Mouse (Mus musculus): ENCODE measurements around the gene Trpv6. TPM values are rescaled to one million over a fixed set of nuclear protein-coding genes. Genes with fewer than 3 reads are reported as not detected.

Trpv6 gene
- total RNA-seq, 2 experiments from 2014 or later: not detected

GRCm38 (mm10) chr6:41628180-41628579 is 8.0 kb downstream of the Trpv6 start:
- no peak for ATAC-seq (replicated peaks; ENCODE audit: poor library complexity, severe bottlenecking)

- ATAC-seq (replicated peaks; ENCODE audit: poor library complexity, severe bottlenecking): peak; percentile 82
These were observed 13.5 kb downstream of the Trpv6 start for GRCm38 (mm10) chr6:41622661-41623060.

GRCm38 (mm10) chr6:41621241-41621990 is 14.8 kb downstream of the Trpv6 start:
- ATAC-seq (replicated peaks; ENCODE audit: poor library complexity, severe bottlenecking): no peak

- ATAC-seq (replicated peaks; ENCODE audit: poor library complexity, severe bottlenecking): no peak
These were observed 15.9 kb downstream of the Trpv6 start for GRCm38 (mm10) chr6:41620173-41620798.

- no peak for ATAC-seq (replicated peaks; ENCODE audit: poor library complexity, severe bottlenecking)
These were observed 28.6 kb downstream of the Trpv6 start for GRCm38 (mm10) chr6:41607637-41608036.

GRCm38 (mm10) chr6:41606214-41606613 is 30.0 kb downstream of the Trpv6 start:
- peak; percentile 61 for ATAC-seq (replicated peaks; ENCODE audit: poor library complexity, severe bottlenecking)

- ATAC-seq (replicated peaks; ENCODE audit: poor library complexity, severe bottlenecking): no peak
These were observed 30.5 kb downstream of the Trpv6 start for GRCm38 (mm10) chr6:41605794-41606104.

- peak; percentile 81 for ATAC-seq (replicated peaks; ENCODE audit: poor library complexity, severe bottlenecking)
These were observed 31.0 kb downstream of the Trpv6 start, which contains the start of gene Ephb6 for GRCm38 (mm10) chr6:41605061-41605793. TSS of gene Ephb6 (plus strand) at chr6:41605482.

- peak; percentile 48 for ATAC-seq (replicated peaks; ENCODE audit: poor library complexity, severe bottlenecking)
These were observed 31.7 kb downstream of the Trpv6 start for GRCm38 (mm10) chr6:41604401-41605050.

- no peak for ATAC-seq (replicated peaks; ENCODE audit: poor library complexity, severe bottlenecking)
These were observed 54.0 kb downstream of the Trpv6 start for GRCm38 (mm10) chr6:41582189-41582588.

- no peak for ATAC-seq (replicated peaks; ENCODE audit: poor library complexity, severe bottlenecking)
These were observed 54.9 kb downstream of the Trpv6 start for GRCm38 (mm10) chr6:41581295-41581694.

- ATAC-seq (replicated peaks; ENCODE audit: poor library complexity, severe bottlenecking): no peak
These were observed 58.9 kb downstream of the Trpv6 start for GRCm38 (mm10) chr6:41577297-41577696.

GRCm38 (mm10) chr6:41576526-41577097 is 59.6 kb downstream of the Trpv6 start:
- ATAC-seq (replicated peaks; ENCODE audit: poor library complexity, severe bottlenecking): no peak

Other genes starting within 250 kb of the Trpv6 start
- not detected in 2 replicates for gene Gm5771, start 244.0 kb downstream of the Trpv6 start, total RNA-seq (2014; fragmentation: Nextera tagmentation)
- not detected in 2 replicates for gene Gm5771, start 244.0 kb downstream of the Trpv6 start, total RNA-seq (2017)
- gene Gm10334, start 190.3 kb downstream of the Trpv6 start, total RNA-seq (2014; fragmentation: Nextera tagmentation): not detected in 2 replicates
- gene Gm10334, start 190.3 kb downstream of the Trpv6 start, total RNA-seq (2017): not detected in 2 replicates
- not detected in 2 replicates for gene Prss1, start 177.5 kb downstream of the Trpv6 start, total RNA-seq (2014; fragmentation: Nextera tagmentation)
- not detected in 2 replicates for gene Prss1, start 177.5 kb downstream of the Trpv6 start, total RNA-seq (2017)
- gene Prss2, start 114.6 kb downstream of the Trpv6 start, total RNA-seq (2014; fragmentation: Nextera tagmentation): not detected in 2 replicates
- not detected in 2 replicates for gene Prss2, start 114.6 kb downstream of the Trpv6 start, total RNA-seq (2017)
- gene Ephb6, start 30.9 kb downstream of the Trpv6 start, total RNA-seq (2014; fragmentation: Nextera tagmentation): 0.09 and 1.7 TPM in 2 replicates
- 1.2 and 5.4 TPM in 2 replicates for gene Ephb6, start 30.9 kb downstream of the Trpv6 start, total RNA-seq (2017)
- gene Trpv5, start 44.4 kb upstream of the Trpv6 start, total RNA-seq (2014; fragmentation: Nextera tagmentation): not detected in 2 replicates
- not detected in 2 replicates for gene Trpv5, start 44.4 kb upstream of the Trpv6 start, total RNA-seq (2017)
- not detected in 2 replicates for gene Llcfc1, start 48.0 kb upstream of the Trpv6 start, total RNA-seq (2014; fragmentation: Nextera tagmentation)
- not detected in 2 replicates for gene Llcfc1, start 48.0 kb upstream of the Trpv6 start, total RNA-seq (2017)
- gene Kel, start 67.9 kb upstream of the Trpv6 start, total RNA-seq (2014; fragmentation: Nextera tagmentation): 0.98 and 13.5 TPM in 2 replicates
- 0.13 and 1.7 TPM in 2 replicates for gene Kel, start 67.9 kb upstream of the Trpv6 start, total RNA-seq (2017)
- gene Olfr459, start 138.8 kb upstream of the Trpv6 start, total RNA-seq (2014; fragmentation: Nextera tagmentation): not detected in 2 replicates
- not detected in 2 replicates for gene Olfr459, start 138.8 kb upstream of the Trpv6 start, total RNA-seq (2017)
- not detected in 2 replicates for gene Pip, start 211.1 kb upstream of the Trpv6 start, total RNA-seq (2014; fragmentation: Nextera tagmentation)
- gene Pip, start 211.1 kb upstream of the Trpv6 start, total RNA-seq (2017): not detected in 2 replicates
- gene Sval2, start 216.6 kb upstream of the Trpv6 start, total RNA-seq (2014; fragmentation: Nextera tagmentation): not detected in 2 replicates
- gene Sval2, start 216.6 kb upstream of the Trpv6 start, total RNA-seq (2017): not detected in 2 replicates

Data from granulocyte monocyte progenitor cell, adult 5-6 weeks (primary cell).